Mouse (Mus musculus) neural tube, embryonic 11.5 days (tissue): ENCODE data around the gene Gdf5. TPM values are rescaled to one million over a fixed set of nuclear protein-coding genes. Genes with fewer than 3 reads are reported as not detected.

Experiments used
- ATAC-seq: fragments of 200-750 bp; cut with Nextera tagmentation; 2 replicates; pipeline ENCODE4 v1.8.0; 2017; ENCODE audit warnings: moderate number of reproducible peaks, mild to moderate bottlenecking, moderate TSS enrichment, moderate library complexity; ENCODE audit not compliant: insufficient read depth, low FRiP score, low TSS enrichment
- DNase-seq: peaks from one replicate; pipeline ENCODE4 v3.0.0-alpha.2; 2015; ENCODE audit warnings: low spot score
- H3K27ac ChIP-seq: fragments of 300-500 bp; sonication (generic); 2 replicates; pipeline ENCODE4 v1.5.1; 2014; ENCODE audit warnings: low read depth, mild to moderate bottlenecking, low read length
- H3K27me3 ChIP-seq: fragments of 300-500 bp; sonication (generic); 2 replicates; pipeline ENCODE4 v1.6.1; 2014; ENCODE audit warnings: mild to moderate bottlenecking, low read length, mixed read lengths; ENCODE audit not compliant: control insufficient read depth, insufficient read depth
- H3K36me3 ChIP-seq: fragments of 300-500 bp; sonication (generic); 2 replicates; pipeline ENCODE4 v1.6.1; 2014; ENCODE audit warnings: mild to moderate bottlenecking, low read length, moderate library complexity, mixed read lengths; ENCODE audit not compliant: control insufficient read depth, insufficient read depth
- H3K4me1 ChIP-seq: fragments of 300-500 bp; sonication (generic); 2 replicates; pipeline ENCODE4 v1.6.1; 2014; ENCODE audit warnings: low read length, mixed read lengths; ENCODE audit not compliant: control insufficient read depth, insufficient read depth
- H3K4me2 ChIP-seq: fragments of 300-500 bp; sonication (generic); 2 replicates; pipeline ENCODE4 v1.6.1; 2014; ENCODE audit warnings: low read depth, mild to moderate bottlenecking, moderate library complexity
- H3K4me3 ChIP-seq: fragments of 300-500 bp; sonication (generic); 2 replicates; pipeline ENCODE4 v1.5.1; 2014; ENCODE audit warnings: low read depth, low read length
- H3K9ac ChIP-seq: fragments of 300-500 bp; sonication (generic); 2 replicates; pipeline ENCODE4 v1.6.1; 2014; ENCODE audit warnings: mild to moderate bottlenecking, low read length
- H3K9me3 ChIP-seq: fragments of 300-500 bp; sonication (generic); 2 replicates; pipeline ENCODE4 v1.6.1; 2016; ENCODE audit warnings: low read length; ENCODE audit not compliant: control insufficient read depth
- WGBS: fragments of 180-500 bp; shearing (Covaris S2); extraction: QIAGEN DNeasy Blood & Tissue Kit; methylation state at CpG from one replicate; pipeline ENCODE4 v1.1.7; 2014; 5-methylcytosine and 5-hydroxymethylcytosine counted together
- polyA plus RNA-seq: library from polyadenylated mRNA; unstranded; fragments of >200 nt; fragmentation: Nextera tagmentation; extraction: Ambion mirVana; gene quantifications from 2 replicates; pipeline ENCODE4 v1.2.1, GENCODE M21; 2014

The Gdf5 gene
- polyA plus RNA-seq, 1 experiment from 2014 or later, result 1.1 TPM

GRCm38 (mm10) chr2:155946069-155946468 is 902 bp upstream of the Gdf5 start:
- ATAC-seq (no peak), DNase-seq (peak; percentile 80)
- H3K9ac ChIP-seq, result no peak overlapping the region
- H3K4me2 ChIP-seq, result no peak overlapping the region
- H3K36me3 ChIP-seq, result no peaks in the 10 kb centered on the region
- no peak overlapping the region for H3K4me3 ChIP-seq
- peaks cover 4% of the 10 kb centered on the region; the same call in 1 of the 2 replicates for H3K4me1 ChIP-seq
- WGBS, result 4% methylated on average over 7 of the region's 7 CpGs
- no peaks in the 10 kb centered on the region for H3K27me3 ChIP-seq
- no peaks in the 10 kb centered on the region for H3K9me3 ChIP-seq
- H3K27ac ChIP-seq, result no peak overlapping the region

GRCm38 (mm10) chr2:155945580-155945979 is 413 bp upstream of the Gdf5 start:
- Histone ChIP-seq H3K27me3 (no peaks in the 10 kb centered on the region), H3K36me3 (no peaks in the 10 kb centered on the region), H3K4me2 (no peak overlapping the region), H3K4me3 (no peak overlapping the region), H3K27ac (no peak overlapping the region), H3K4me1 (peaks cover 4% of the 10 kb centered on the region; the same call in 1 of the 2 replicates), H3K9ac (no peak overlapping the region), H3K9me3 (no peaks in the 10 kb centered on the region)
- DNase-seq (no peak), ATAC-seq (no peak)
- 74% methylated on average over 5 of the region's 5 CpGs for WGBS

GRCm38 (mm10) chr2:155944685-155945084 is 482 bp downstream of the Gdf5 start:
- Histone ChIP-seq H3K4me2 (no peak overlapping the region), H3K9ac (no peak overlapping the region), H3K4me1 (peaks cover 4% of the 10 kb centered on the region; the same call in 1 of the 2 replicates), H3K27ac (no peak overlapping the region), H3K4me3 (no peak overlapping the region), H3K36me3 (no peaks in the 10 kb centered on the region), H3K27me3 (no peaks in the 10 kb centered on the region), H3K9me3 (no peaks in the 10 kb centered on the region)
- 69% methylated on average over 4 of the region's 4 CpGs for WGBS
- no peak for DNase-seq
- ATAC-seq, result no peak

- Histone ChIP-seq H3K4me1 (peaks cover 4% of the 10 kb centered on the region; the same call in 1 of the 2 replicates), H3K27ac (no peak overlapping the region), H3K4me3 (0 out of 2 replicates have a peak overlapping the region, but pooled peaks have one; percentile 10), H3K9me3 (no peaks in the 10 kb centered on the region), H3K9ac (no peak overlapping the region), H3K36me3 (no peaks in the 10 kb centered on the region), H3K4me2 (peak overlapping the region; percentile 30; the same call in 1 of the 2 replicates), H3K27me3 (no peaks in the 10 kb centered on the region)
- 2% methylated on average over 8 of the region's 8 CpGs for WGBS
- DNase-seq (peak; percentile 38), ATAC-seq (no peak)
These were observed 1.7 kb downstream of the Gdf5 start for GRCm38 (mm10) chr2:155943463-155943862.

DNA sequence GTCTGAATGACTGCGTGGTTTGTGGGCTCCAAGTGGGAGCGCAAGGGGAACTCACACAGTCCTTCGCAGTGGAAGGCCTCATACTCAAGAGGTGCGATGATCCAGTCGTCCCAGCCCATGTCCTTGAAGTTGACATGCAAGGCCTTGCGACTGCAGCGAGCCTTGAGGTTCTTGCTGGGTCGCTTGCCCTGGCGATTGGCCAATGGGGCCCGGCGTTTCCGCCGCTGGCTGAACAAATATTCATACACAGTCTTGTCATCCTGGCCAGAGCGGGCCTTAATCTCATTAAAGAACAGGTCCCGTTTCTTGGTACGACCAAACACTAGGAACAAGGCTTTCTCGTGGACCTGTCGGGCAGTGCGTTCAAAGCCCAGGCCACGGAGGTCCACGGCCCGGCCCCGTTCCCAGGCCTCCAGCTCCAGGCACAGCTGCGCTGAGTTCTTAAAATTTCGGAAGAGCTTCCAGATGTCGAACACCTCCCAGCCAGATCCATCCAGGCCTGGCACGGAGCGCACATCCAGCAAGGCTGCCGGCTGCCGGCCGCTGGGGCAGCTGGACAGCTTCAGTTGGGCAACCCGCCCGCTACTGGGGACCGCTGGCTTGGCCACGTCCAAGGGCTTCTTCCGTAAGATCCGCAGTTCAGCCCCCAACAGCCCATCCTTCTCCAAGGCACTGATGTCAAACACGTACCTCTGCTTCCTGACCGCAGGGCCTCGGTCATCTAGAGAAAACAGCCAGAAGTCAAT is 3.3 kb downstream of the Gdf5 start:
- Histone ChIP-seq H3K4me2 (no peak overlapping the region), H3K27ac (no peak overlapping the region), H3K27me3 (no peaks in the 10 kb centered on the region), H3K9me3 (no peaks in the 10 kb centered on the region), H3K4me1 (peaks cover 4% of the 10 kb centered on the region; the same call in 1 of the 2 replicates), H3K36me3 (no peaks in the 10 kb centered on the region), H3K4me3 (no peak overlapping the region), H3K9ac (no peak overlapping the region)
- DNase-seq (no peak), ATAC-seq (no peak)
- 90% methylated on average over 40 of the region's 40 CpGs for WGBS

- no peak within 1 kb of the TSS for H3K9ac ChIP-seq
These were observed 4.5 kb downstream of the Gdf5 start, which contains the start of gene Gm15557 for GRCm38 (mm10) chr2:155940681-155941080. Gene Gm15557, plus strand, starts transcription at chr2:155940728.

DNA sequence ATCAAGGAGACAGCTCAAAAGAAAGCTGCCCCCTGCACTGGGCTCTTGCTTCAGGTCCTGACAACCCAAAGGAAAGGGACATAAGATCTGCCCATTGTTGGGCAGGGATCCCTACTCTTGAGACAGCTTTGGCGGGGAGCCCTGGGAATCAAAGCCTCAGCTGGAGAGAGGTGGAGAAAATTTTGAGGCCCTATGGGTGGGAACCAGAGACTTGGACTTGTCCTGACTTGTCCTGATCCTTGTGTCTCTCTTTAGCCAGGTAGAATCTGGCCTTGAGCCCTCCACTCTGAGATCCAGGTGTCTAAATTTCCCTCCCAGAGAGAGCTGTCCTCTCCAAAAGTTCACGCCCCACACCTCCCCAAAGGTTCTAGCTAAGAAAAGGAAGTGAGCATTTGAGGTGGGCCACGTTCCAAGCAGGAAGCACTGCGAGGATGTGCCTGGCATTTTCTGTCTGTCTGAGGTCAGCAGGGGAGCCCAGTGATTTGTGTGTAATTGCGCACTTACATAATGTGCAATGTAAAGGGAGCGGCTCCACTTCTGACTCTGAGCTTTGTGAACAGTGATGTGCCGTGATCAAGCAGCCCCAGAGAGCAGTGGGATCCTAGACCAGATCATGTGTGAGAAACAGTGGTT is 5.2 kb downstream of the Gdf5 start:
- Histone ChIP-seq H3K9me3 (no peaks in the 10 kb centered on the region), H3K4me2 (no peak overlapping the region), H3K9ac (no peak overlapping the region), H3K4me3 (no peak overlapping the region), H3K27me3 (no peaks in the 10 kb centered on the region), H3K36me3 (no peaks in the 10 kb centered on the region), H3K4me1 (peaks cover 4% of the 10 kb centered on the region; the same call in 1 of the 2 replicates), H3K27ac (no peak overlapping the region)
- DNase-seq, result no peak
- ATAC-seq, result no peak
- WGBS, result 75% methylated on average over 7 of the region's 7 CpGs

More at GRCm38 (mm10) chr2:155940681-155941080, 4.5 kb downstream of the Gdf5 start, which contains the start of gene Gm15557:
- WGBS, result 84% methylated on average over 3 of the region's 3 CpGs
- DNase-seq (no peak), ATAC-seq (no peak)
- H3K4me3 ChIP-seq, result no peak within 1 kb of the TSS
- H3K4me1 ChIP-seq, result peaks cover 4% of the 10 kb centered on the region; the same call in 1 of the 2 replicates
- no peaks in the 10 kb centered on the region for H3K9me3 ChIP-seq
- H3K27me3 ChIP-seq, result no peaks in the 10 kb centered on the region
- no peak within 1 kb of the TSS for H3K27ac ChIP-seq
- H3K36me3 ChIP-seq, result no peaks in the 10 kb centered on the region
- H3K4me2 ChIP-seq, result no peak within 1 kb of the TSS

GRCm38 (mm10) chr2:155929531-155930442 is 15.4 kb downstream of the Gdf5 start, which contains the start of gene Uqcc1:
Gene Uqcc1, minus strand, starts transcription at chr2:155930310.
- no peaks in the 10 kb centered on the region for H3K9me3 ChIP-seq
- H3K4me2 ChIP-seq, result peak within 1 kb of the TSS; percentile 76
- H3K4me1 ChIP-seq, result no peaks in the 10 kb centered on the region; the same call in 1 of the 2 replicates
- H3K9ac ChIP-seq, result peak within 1 kb of the TSS; percentile 61
- ATAC-seq (peak; percentile 89), DNase-seq (peak; percentile 90)
- H3K27me3 ChIP-seq, result no peaks in the 10 kb centered on the region
- peak within 1 kb of the TSS; percentile 73 for H3K27ac ChIP-seq
- no peaks in the 10 kb centered on the region for H3K36me3 ChIP-seq
- H3K4me3 ChIP-seq, result peak within 1 kb of the TSS; percentile 72
- WGBS, result under 1% methylated on average over 38 of the region's 38 CpGs
